Mouse (Mus musculus): ENCODE measurements around the gene Ctcf.
"Not testable (repeated sequence)": the region's sequence is repeated elsewhere in the genome, so short reads cannot be mapped to it uniquely, and the experiment has no call there.

Ctcf gene

GRCm38 (mm10) chr8:105636018-105636962 lies at the start of gene Ctcf:
Gene Ctcf (plus strand): TSS chr8:105636568.
- DNase-seq (ENCODE audit: low spot score in 2 of 2) = peak; percentile 89 to 93

- DNase-seq (ENCODE audit: low spot score in 2 of 2) = no peak
These were observed 43.9 kb upstream of the Ctcf start for GRCm38 (mm10) chr8:105592431-105592830.

DNA sequence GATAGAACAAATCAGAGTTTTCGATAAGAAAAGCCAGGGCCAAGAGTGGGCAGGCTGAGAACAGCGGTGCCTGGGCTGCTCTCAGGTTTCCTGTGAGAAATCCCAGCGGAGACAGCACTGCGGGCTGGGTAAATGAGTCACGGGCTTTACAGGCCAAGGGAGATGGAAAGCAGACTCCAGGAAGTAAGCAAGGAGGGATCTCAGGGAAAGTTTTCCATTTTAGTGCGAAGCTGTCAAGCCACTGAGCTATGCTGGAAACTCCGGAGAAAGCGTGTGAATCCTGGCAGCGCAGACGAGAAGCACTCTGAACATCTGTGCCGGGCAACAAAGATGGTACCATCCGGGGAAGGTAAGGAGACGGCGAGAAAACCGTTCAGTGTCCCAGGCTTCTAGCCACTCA lies 42.5 kb upstream of the Ctcf start:
- no peak for DNase-seq (ENCODE audit: low spot score in 2 of 2)

DNA sequence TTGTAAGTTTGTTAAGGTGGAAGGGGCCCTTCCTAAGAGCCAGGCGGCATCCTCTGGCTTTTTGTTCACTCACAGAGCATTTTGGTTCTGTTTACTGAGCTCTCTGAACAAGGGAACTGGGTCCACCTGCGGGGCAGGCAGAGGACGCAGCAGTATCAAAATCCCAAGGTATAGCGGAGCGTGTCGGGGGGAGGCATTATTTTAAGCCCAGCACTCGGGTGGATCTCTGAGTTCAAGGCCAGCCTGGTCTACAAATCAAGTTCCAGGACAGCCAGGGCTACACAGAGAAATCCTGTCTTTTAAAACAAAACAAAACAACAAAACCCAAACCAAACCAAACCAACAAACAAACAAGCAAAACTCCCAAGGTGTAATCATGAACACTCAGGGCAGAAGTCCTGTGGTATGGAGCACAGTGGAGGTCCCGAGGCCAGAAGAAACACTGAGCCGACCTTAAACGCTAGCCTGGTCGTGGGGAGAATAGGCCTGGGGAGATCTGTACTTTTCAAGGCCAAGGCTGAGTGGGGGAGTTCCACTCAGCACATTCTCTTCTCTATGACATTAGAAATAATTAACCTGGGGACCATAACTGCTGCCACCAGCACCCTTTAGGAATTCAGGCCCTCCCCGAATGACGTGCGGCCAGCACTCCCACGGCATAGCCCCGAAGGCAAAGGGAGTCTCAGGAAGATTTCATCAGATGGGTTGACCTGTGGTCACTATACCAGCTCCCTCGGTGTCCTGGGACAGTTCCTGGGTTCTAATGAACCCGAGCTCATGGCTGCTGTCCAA lies 41.7 kb upstream of the Ctcf start:
- DNase-seq (ENCODE audit: low spot score in 2 of 2) = no peak

DNA sequence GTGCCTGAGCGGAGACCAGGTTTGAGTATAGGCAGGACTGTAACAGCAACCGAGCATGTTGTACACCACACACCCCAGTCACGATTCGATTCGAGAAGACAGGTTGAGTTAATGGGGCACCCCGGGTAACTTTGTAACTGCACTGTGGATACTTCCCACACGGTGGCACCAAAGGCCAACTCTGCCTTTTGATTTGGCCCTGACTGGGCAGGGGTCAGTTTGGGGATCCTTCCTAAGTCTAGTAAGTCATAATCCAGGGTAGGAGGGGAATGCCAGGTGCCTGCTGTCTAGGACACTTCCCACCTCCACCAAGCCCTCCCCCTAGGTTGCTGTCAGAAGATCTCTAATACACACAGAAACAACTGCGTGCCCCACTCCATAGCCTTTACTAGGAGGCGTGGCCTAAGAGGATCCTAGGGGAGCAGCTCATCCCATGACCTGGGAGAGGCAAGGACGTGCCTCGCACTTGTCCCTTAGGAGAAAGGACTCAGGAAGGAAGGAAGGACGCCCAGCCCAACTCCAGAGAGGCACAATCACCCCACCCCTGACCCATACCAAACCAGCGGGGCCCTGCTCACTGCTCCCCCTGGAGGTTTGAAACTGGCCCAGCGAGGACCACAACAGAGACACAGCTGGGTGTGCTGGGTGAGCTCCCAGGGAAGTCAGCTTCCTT lies 39.9 kb upstream of the Ctcf start:
- DNase-seq (ENCODE audit: low spot score in 2 of 2) = peak; percentile 60 to 72

DNA sequence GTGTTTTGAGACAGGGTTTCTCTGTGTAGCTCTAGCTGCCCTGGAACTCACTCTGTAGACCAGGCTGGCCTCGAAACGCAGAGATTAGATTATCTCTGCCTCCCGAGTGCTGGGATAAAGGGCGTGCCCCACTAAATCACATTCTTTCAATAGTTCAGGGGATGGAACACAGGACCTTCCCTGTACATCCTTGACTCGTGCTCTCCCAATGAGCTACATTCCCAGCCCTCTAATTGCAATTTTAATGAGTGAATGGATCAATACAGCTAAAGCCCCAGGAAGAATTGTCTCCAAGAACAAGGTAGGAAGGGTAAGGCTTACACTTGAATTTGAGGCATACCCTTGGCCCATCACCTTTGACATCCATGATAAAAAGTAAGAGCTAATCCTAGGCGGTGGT lies 37.6 kb upstream of the Ctcf start:
- DNase-seq (ENCODE audit: low spot score in 2 of 2) = no peak

DNA sequence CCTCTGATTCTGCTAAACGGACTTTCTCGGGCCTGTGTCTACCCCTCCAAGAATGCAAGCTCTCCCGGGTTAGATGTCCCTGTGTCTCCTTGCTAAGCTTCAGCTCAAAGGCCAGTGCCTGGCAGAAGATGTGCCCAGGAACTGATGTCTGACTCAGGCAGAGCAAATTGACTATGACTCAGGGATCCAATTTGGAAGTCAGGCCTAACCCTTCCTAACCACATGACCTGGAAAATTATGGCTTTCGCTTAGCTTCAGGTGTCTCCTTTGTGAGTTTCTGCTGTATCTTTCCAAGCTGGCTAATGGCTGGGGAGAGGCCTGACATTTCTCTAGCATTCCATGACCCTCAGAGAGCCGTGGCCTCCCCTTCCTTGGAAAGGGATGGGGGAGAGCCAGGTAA lies 35.1 kb upstream of the Ctcf start:
- no peak for DNase-seq (ENCODE audit: low spot score in 2 of 2)

GRCm38 (mm10) chr8:105602540-105602939 lies 33.8 kb upstream of the Ctcf start:
- DNase-seq (ENCODE audit: low spot score in 2 of 2) = not testable (repeated sequence)

DNA sequence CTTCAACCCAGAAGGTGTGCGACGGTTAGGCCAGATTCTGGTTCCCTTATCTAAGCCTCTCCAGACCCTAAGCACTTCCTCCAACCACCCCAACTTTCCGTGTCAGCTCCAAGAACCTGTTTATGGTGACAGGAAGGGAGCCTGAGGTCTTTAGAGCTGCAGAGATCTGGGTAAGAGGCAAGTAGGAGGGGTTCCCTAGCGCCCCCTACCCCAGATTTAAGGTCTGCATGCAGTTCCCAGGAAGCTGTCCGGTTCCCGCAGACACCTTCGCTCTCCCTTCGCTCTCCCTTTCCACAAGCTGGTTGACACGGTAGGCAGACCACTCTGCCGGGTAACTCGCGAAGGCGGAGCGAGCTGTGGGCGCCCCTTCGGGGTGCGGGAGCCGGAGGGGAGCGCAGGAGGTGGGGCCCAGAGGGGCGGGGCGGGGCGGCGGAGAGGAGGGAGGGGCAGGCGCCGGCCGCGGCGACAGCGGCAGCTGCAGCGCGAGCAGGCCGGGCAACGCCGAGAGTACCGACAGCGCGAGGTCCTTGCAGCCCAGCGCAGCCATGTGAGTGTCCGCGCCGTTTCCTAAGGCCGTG lies 31.5 kb upstream of the Ctcf start, which contains the start of gene Ripor1:
Gene Ripor1, plus strand, starts transcription at position 452 of the 578 bp plus-strand sequence.
- peak; percentile 54 to 71 for DNase-seq (ENCODE audit: low spot score in 2 of 2)

DNA sequence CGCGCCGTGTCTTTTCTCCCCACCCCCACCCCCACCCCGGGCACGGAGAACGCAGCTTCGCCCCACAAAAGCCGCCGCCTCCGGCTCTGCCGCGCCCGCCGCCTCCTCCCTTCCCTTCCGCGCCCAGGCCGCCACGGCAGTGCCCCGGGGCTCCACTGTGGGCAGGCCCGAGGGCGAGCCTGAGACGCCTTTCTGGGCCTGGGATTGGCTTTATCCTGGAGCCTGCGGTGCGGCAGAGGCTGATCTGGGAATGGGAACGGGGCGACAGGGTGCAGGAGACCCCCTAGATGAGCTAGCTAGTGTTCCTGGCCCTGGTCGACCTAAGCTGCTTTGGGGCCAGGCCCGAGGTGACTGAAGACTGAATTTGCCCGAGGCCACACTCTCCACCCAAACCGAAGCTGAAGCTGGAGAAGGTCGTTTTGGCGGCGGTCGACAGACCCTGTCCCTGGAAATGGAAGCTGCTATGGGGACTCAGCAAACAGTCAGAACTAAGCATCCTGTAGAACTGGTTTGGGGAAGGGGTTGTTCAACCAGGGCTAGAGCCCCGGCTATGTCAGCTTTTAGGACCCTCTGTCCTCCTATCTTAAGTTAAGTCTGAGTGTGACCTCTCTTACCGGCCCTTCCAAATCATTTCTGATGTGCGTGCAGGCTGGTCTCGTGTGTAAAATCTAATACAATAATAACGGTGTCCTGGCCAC lies 30.7 kb upstream of the Ctcf start:
- peak in 1 of 2 experiments; percentile 24 for DNase-seq (ENCODE audit: low spot score in 2 of 2)

DNA sequence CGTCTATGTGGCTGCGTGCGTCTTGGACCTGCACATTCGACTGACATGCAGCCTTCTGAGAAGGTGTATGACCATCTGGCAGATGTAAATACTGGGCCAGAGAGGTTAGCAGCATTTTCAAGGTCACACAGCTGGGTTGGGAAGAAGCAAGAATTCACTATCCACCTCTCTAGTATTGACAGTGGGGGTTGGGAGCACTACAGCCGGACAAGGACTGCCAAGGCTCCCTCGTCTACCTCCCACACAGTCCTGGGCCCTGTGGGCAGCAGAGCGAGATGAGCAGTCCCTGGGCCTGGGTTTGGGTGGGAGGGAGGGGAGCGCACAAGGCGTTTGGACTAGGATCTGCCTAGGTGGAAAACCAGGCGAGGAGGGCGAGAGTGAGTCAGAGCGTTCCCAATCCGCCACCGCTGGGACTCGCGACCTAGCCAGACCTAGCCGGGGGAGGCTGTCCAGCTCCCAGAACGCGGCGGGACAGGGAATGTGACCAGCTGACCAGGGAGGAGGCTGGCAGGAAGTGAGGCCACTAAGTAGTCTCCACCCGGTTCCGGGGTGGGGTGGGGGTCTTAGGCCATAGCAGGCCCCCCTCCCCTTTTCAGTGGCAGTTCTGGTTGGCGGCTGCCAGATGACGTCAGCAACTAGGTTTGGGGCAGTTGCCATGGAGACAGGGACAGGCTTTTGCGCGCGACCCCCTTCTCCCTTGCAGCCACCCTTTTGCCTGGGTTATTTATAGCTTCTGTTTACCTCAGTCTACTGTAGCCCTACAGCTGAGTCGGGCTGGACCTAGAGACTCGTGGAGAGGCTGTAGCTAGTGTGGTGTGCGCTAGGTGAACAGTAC lies 30.0 kb upstream of the Ctcf start:
- peak; percentile 79 to 81 for DNase-seq (ENCODE audit: low spot score in 2 of 2)

DNA sequence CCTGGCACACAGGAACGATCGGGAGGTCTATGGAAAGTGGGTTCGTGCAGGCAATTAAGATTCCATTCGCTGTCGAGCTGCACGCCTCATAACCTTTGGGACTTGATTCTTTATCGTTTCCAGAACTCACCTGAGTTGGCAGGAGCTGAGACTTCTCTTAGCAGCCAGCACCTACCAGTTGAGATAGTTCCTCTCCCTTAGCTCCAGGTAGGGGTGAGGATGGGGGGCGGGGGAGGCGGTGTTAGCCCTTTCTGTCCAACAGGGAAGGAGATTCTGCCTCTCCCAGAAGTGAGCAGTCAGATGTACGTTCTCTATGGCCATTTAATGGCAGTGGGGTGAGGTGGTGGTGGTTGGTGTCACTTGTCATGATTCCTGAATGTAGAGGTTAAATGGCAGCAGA lies 29.3 kb upstream of the Ctcf start:
- DNase-seq (ENCODE audit: low spot score in 2 of 2) = no peak

- peak in 1 of 2 experiments; percentile 41 for DNase-seq (ENCODE audit: low spot score in 2 of 2)
These were observed 28.7 kb upstream of the Ctcf start for GRCm38 (mm10) chr8:105607684-105608083.

DNA sequence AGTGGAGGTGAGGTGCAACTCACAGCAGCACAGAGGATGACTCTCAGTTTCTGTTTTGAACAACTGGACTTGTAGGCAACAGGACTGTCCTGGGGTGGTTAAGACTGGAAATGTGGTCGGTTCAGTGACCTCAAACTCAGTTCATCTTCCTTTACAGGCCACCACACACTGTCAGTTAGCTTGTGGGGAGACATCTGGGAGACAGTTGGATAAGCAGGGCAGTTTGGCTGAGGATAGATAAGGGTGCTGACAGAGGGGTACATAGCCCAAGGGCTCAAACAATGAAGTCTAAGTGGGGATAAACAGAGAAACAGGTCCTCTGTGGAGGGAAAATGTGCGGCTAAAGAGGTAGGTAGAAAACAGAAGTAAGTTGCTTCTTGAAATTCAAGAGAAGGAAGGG lies 27.0 kb upstream of the Ctcf start:
- DNase-seq (ENCODE audit: low spot score in 2 of 2) = peak; percentile 31 to 61

- no peak for DNase-seq (ENCODE audit: low spot score in 2 of 2)
These were observed 26.6 kb upstream of the Ctcf start for GRCm38 (mm10) chr8:105609771-105610170.

DNA sequence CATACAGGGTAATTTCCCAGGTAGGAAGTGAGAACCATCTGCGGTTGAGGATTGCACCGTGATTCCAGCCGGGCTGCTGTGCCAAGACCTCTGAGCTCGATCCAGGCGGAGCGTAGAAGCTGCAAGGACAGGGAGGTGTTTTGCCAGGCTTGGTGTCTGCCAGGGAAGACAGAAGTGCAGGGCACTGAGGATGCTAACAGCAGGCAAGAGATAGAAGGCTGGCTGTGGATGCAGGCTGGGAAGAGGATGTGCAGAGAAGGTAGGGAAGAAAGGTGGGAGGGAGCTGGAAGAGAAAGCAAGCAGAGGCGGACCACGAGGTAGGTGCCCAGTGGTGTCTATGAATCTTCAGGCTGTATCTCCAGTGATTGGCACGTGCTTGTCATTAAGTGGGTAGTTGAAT lies 24.5 kb upstream of the Ctcf start:
- no peak for DNase-seq (ENCODE audit: low spot score in 2 of 2)

GRCm38 (mm10) chr8:105613037-105613436 lies 23.3 kb upstream of the Ctcf start:
- no peak for DNase-seq (ENCODE audit: low spot score in 2 of 2)

GRCm38 (mm10) chr8:105613830-105614511 lies 22.4 kb upstream of the Ctcf start:
- peak; percentile 36 to 38 for DNase-seq (ENCODE audit: low spot score in 2 of 2)

DNA sequence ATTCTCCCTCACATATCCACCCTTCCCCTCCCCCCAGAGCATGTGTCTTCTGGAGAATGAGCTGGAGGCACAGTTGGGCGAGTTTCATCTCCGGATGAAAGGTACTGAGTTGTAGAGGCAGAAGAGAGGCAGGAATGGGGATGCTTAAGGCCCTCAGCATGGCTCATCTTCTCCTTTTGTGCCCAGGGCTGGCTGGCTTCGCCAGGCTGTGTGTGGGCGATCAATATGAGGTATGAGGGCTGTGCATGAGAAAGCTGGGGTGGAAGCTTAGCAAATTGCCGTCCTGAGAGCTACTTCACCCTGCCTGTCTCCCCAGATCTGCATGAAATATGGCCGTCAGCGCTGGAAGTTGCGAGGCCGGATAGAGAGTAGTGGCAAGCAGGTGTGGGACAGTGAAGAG lies 20.4 kb upstream of the Ctcf start:
- DNase-seq (ENCODE audit: low spot score in 2 of 2) = no peak
